Mouse (Mus musculus): Measurements from ENCODE around the gene Rgcc. TPM values are rescaled to one million over a fixed set of nuclear protein-coding genes. Genes with fewer than 3 reads are reported as not detected.

Rgcc gene
- polyA plus RNA-seq, 1 experiment from 2014 or later: 33.0 TPM

DNA sequence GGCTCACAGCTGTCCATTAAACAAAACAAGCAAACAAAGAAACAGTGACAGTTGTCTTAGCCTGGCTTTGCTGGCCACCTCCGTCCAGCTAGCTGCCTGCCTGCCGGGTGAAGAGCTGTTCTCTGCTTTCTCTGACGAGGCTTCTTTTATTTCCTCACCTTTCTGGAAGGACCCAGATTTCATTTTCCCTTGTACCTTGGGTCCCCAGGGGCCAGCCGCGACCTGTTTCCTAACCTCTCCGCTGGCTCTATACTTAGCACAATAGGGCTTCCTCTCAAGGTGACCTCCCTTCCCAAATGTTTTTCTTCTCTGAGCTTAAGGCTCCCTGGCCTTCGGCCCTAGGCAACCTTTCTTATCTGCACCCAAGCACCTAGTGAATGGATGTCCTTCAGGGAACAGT is 23.5 kb downstream of the Rgcc start:
- Histone ChIP-seq H3K4me2 (replicated peaks; ENCODE audit: low read depth, low read length) (no peak overlapping the region), H3K4me1 (replicated peaks; ENCODE audit: control insufficient read depth, insufficient read depth, low read length) (no peaks in the 10 kb centered on the region), H3K9me3 (ENCODE audit: control insufficient read depth, low read length) (no peaks in the 10 kb centered on the region), H3K36me3 (ENCODE audit: control insufficient read depth, insufficient read depth, low read length) (no peaks in the 10 kb centered on the region), H3K9ac (ENCODE audit: low read depth, low read length) (no peak overlapping the region), H3K4me3 (ENCODE audit: low read depth, low read length) (no peak overlapping the region), H3K27ac (ENCODE audit: low read depth, low read length) (no peak overlapping the region), H3K27me3 (ENCODE audit: control insufficient read depth, insufficient read depth, low read length) (no peaks in the 10 kb centered on the region)
- ATAC-seq (ENCODE audit: low FRiP score): no peak
- DNase-seq (ENCODE audit: low spot score): no peak
- 47% methylated on average over 7 of the region's 7 CpGs for WGBS

DNA sequence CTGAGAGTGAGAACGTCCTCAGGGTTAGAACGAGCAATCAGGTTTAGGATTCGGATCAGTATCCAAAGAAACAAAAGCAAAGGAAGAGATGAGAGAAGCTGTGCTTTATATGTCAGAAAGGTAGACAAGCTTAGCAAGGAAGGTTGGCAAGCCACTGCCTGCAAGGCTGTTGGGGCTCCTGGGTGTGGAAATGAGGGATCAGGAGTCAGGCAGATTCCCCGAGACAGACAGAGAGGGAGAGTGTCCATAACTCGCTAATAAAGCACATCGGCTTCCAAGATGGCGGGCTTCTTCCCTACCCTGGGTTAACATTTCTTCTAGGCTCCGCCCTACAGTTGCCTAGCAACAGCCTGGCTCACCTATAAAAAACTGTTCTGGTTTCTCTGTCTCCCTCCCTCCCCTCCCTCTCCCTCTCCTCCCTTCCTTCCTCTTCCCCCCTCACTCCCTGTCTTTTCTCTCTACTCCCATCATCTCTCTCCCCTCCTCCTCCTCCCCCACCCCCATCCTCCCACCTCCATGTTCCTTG is 25.5 kb downstream of the Rgcc start:
- no peaks in the 10 kb centered on the region for H3K36me3 ChIP-seq (ENCODE audit: control insufficient read depth, insufficient read depth, low read length)
- no peaks in the 10 kb centered on the region for H3K9me3 ChIP-seq (ENCODE audit: control insufficient read depth, low read length)
- no peak overlapping the region for H3K27ac ChIP-seq (ENCODE audit: low read depth, low read length)
- H3K4me3 ChIP-seq (ENCODE audit: low read depth, low read length): no peak overlapping the region
- peak; percentile 25; the same call in 1 of the 2 replicates for ATAC-seq (ENCODE audit: low FRiP score)
- 82% methylated on average over 8 of the region's 8 CpGs for WGBS
- H3K4me2 ChIP-seq (replicated peaks; ENCODE audit: low read depth, low read length): no peak overlapping the region
- H3K27me3 ChIP-seq (ENCODE audit: control insufficient read depth, insufficient read depth, low read length): no peaks in the 10 kb centered on the region
- DNase-seq (ENCODE audit: low spot score): no peak
- no peaks in the 10 kb centered on the region for H3K4me1 ChIP-seq (replicated peaks; ENCODE audit: control insufficient read depth, insufficient read depth, low read length)
- H3K9ac ChIP-seq (ENCODE audit: low read depth, low read length): no peak overlapping the region

DNA sequence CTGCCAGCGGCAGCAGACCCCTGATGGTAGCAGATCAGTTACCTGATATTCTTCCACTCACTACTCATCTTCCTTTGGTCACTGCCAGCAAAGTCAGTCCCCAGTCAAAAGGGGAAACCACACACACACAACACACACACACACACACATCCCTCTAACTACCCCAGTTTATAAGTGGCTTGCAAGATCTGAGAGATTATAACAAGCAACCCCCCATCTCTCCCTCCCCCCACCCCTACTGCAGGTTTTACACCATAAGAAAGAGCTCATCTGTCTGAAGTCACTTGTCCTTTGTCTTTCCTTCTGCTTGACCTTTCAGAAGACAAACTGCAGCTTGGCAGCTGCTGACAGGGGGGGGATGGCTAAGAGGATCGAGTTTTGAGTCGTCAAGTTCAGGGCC is 26.0 kb downstream of the Rgcc start:
- DNase-seq (ENCODE audit: low spot score): no peak
- 53% methylated on average over 3 of the region's 3 CpGs for WGBS
- no peak overlapping the region for H3K27ac ChIP-seq (ENCODE audit: low read depth, low read length)

DNA sequence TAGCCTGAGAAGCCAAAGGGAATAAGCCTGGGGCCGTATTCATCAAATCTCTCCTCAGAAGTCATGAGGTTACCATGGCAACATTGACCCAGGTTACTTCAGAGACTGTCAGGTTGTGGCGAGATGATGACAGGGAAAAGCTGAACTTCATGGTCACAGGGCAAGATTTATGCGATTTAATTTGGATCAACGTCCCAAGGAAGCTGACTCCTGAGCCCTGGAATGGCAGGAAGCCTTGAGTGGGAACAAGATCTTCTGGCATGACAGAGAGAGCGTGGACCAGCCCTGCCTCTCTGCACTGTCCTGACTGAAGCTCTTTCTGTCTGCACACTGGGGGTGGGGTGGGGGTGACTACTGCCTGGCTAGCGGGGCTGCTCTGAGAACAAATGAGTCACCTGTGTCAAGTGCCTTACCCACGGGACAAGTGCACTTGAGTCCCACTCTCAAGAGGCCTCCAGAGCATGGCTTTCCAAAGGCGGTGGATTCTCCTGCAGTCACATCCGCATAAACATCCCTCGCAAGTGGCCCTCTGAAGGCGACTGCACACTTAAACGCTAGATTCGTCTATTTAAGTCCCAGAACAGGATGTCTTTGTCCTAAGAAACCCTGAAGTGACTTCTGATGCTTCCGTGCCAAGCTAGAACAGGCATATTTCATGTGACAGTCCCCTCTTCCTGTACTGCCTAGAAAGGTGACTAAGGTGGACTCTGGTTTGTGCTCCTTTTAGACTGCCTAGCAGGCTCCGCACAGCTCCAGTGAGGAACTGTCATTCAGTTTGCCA is 27.6 kb downstream of the Rgcc start:
- DNase-seq (ENCODE audit: low spot score) (no peak), ATAC-seq (ENCODE audit: low FRiP score) (peak; percentile 64)
- Histone ChIP-seq H3K9ac (ENCODE audit: low read depth, low read length) (no peak overlapping the region), H3K27ac (ENCODE audit: low read depth, low read length) (no peak overlapping the region), H3K36me3 (ENCODE audit: control insufficient read depth, insufficient read depth, low read length) (no peaks in the 10 kb centered on the region), H3K9me3 (ENCODE audit: control insufficient read depth, low read length) (no peaks in the 10 kb centered on the region), H3K27me3 (ENCODE audit: control insufficient read depth, insufficient read depth, low read length) (no peaks in the 10 kb centered on the region), H3K4me2 (replicated peaks; ENCODE audit: low read depth, low read length) (no peak overlapping the region), H3K4me3 (ENCODE audit: low read depth, low read length) (no peak overlapping the region), H3K4me1 (replicated peaks; ENCODE audit: control insufficient read depth, insufficient read depth, low read length) (no peaks in the 10 kb centered on the region)
- 67% methylated on average over 15 of the region's 15 CpGs for WGBS

More for the DNA sequence above, 26.0 kb downstream of the Rgcc start:
- Histone ChIP-seq H3K4me1 (replicated peaks; ENCODE audit: control insufficient read depth, insufficient read depth, low read length) (no peaks in the 10 kb centered on the region), H3K9me3 (ENCODE audit: control insufficient read depth, low read length) (no peaks in the 10 kb centered on the region), H3K27me3 (ENCODE audit: control insufficient read depth, insufficient read depth, low read length) (no peaks in the 10 kb centered on the region), H3K4me3 (ENCODE audit: low read depth, low read length) (no peak overlapping the region), H3K9ac (ENCODE audit: low read depth, low read length) (no peak overlapping the region), H3K36me3 (ENCODE audit: control insufficient read depth, insufficient read depth, low read length) (no peaks in the 10 kb centered on the region), H3K4me2 (replicated peaks; ENCODE audit: low read depth, low read length) (no peak overlapping the region)
- ATAC-seq (ENCODE audit: low FRiP score): no peak

DNA sequence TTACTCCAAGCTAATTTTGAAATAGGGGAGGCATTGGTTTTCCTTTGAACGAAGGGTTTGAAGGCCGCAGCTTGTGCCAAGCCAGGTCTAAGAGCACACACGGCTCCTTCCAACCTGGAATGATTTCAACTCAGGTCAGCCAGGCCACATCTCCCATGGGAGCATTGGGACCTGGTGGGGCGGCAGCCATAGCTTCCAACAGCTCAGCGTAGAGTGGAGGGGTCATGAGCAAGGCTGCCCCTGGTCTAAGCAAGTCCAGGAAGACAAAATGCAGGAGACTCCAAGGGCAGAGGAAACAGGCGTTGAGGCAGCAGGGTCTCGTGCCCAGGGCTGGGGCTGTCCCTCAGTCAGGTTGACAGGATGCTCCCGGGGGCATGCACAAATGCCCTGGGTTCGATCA is 28.5 kb downstream of the Rgcc start:
- Histone ChIP-seq H3K36me3 (ENCODE audit: control insufficient read depth, insufficient read depth, low read length) (no peaks in the 10 kb centered on the region), H3K9me3 (ENCODE audit: control insufficient read depth, low read length) (no peaks in the 10 kb centered on the region), H3K4me3 (ENCODE audit: low read depth, low read length) (no peak overlapping the region), H3K4me1 (replicated peaks; ENCODE audit: control insufficient read depth, insufficient read depth, low read length) (no peaks in the 10 kb centered on the region), H3K27ac (ENCODE audit: low read depth, low read length) (0 out of 2 replicates have a peak overlapping the region, but pooled peaks have one; percentile 5), H3K27me3 (ENCODE audit: control insufficient read depth, insufficient read depth, low read length) (no peaks in the 10 kb centered on the region), H3K4me2 (replicated peaks; ENCODE audit: low read depth, low read length) (no peak overlapping the region), H3K9ac (ENCODE audit: low read depth, low read length) (no peak overlapping the region)
- ATAC-seq (ENCODE audit: low FRiP score) (no peak), DNase-seq (ENCODE audit: low spot score) (no peak)
- WGBS: 83% methylated on average over 9 of the region's 9 CpGs

DNA sequence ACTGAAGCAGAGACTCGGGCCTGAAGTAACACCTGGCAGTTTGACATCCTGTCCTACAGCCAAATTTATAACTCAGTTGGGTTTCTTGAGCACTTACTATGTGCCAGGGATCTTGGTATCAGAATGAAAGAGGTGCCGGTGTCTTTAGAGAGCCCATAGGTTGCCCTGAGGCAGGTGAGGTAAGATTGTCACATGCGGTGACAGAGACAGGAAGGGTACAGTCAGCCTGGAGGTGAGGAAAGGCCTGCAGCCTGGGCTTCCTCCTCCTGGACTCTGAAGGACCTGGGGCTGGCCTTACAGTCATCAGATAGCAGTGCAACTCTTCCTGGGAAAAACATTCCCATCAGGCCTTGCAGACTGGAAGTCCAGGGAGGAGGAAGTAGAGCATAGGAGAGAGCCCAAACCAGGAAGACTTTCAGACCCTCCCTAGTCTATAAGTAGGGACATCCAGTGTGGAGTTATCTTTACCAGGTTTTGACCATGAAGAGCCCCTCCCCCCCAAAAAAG is 29.2 kb downstream of the Rgcc start:
- no peaks in the 10 kb centered on the region for H3K4me1 ChIP-seq (replicated peaks; ENCODE audit: control insufficient read depth, insufficient read depth, low read length)
- no peaks in the 10 kb centered on the region for H3K36me3 ChIP-seq (ENCODE audit: control insufficient read depth, insufficient read depth, low read length)
- H3K9me3 ChIP-seq (ENCODE audit: control insufficient read depth, low read length): no peaks in the 10 kb centered on the region
- H3K9ac ChIP-seq (ENCODE audit: low read depth, low read length): no peak overlapping the region
- no peak overlapping the region for H3K27ac ChIP-seq (ENCODE audit: low read depth, low read length)
- 96% methylated on average over 3 of the region's 3 CpGs for WGBS
- DNase-seq (ENCODE audit: low spot score): no peak
- no peak for ATAC-seq (ENCODE audit: low FRiP score)
- H3K4me2 ChIP-seq (replicated peaks; ENCODE audit: low read depth, low read length): no peak overlapping the region
- H3K4me3 ChIP-seq (ENCODE audit: low read depth, low read length): no peak overlapping the region
- H3K27me3 ChIP-seq (ENCODE audit: control insufficient read depth, insufficient read depth, low read length): no peaks in the 10 kb centered on the region

DNA sequence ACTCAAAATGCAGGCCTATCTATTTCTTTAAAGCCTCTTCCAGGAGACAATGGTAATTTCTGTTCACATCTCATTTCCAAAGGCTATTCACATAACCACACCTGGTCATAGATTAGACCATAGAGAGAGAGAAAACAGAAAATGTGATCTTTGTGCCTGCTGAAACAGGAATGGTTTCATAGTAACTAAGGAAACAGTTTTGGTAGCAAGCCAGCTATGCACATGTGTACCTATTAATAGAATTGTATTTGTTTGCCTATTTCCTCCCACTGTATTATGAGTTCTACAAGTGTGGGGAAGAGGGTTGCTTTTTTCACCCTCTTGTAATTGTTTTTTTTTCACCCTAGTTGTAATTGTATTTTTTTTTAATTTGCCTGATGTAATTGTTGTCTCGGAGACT is 31.9 kb downstream of the Rgcc start:
- no peak overlapping the region for H3K27ac ChIP-seq (ENCODE audit: low read depth, low read length)
- H3K9ac ChIP-seq (ENCODE audit: low read depth, low read length): no peak overlapping the region
- no peaks in the 10 kb centered on the region for H3K27me3 ChIP-seq (ENCODE audit: control insufficient read depth, insufficient read depth, low read length)
- ATAC-seq (ENCODE audit: low FRiP score) (no peak), DNase-seq (ENCODE audit: low spot score) (no peak)
- no peak overlapping the region for H3K4me3 ChIP-seq (ENCODE audit: low read depth, low read length)
- no peaks in the 10 kb centered on the region for H3K4me1 ChIP-seq (replicated peaks; ENCODE audit: control insufficient read depth, insufficient read depth, low read length)
- H3K4me2 ChIP-seq (replicated peaks; ENCODE audit: low read depth, low read length): no peak overlapping the region
- no peaks in the 10 kb centered on the region for H3K9me3 ChIP-seq (ENCODE audit: control insufficient read depth, low read length)
- WGBS: 82% methylated on average over 1 of the region's 1 CpGs
- H3K36me3 ChIP-seq (ENCODE audit: control insufficient read depth, insufficient read depth, low read length): no peaks in the 10 kb centered on the region

DNA sequence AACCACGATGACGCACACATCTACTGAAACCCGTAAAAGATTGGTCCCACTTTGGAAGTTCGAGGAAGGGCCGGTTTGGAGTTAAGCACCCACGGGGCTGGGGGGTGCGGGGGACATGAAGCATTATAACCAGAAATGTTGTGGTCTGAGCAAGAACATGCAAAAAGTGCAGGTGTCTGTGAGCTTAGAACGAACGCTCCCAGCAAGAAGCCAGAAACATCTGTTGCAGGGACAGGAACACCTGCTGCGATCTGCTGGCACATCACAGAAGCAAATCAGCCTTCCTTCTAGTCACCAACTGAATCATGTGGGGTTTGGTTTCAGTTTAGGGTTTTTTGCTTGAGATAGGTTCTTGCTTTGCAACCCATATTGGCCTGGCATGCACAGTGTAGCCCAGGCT is 33.6 kb downstream of the Rgcc start:
- no peak overlapping the region for H3K27ac ChIP-seq (ENCODE audit: low read depth, low read length)
- no peaks in the 10 kb centered on the region for H3K36me3 ChIP-seq (ENCODE audit: control insufficient read depth, insufficient read depth, low read length)
- 96% methylated on average over 10 of the region's 10 CpGs for WGBS
- no peak overlapping the region for H3K4me3 ChIP-seq (ENCODE audit: low read depth, low read length)
- no peaks in the 10 kb centered on the region for H3K27me3 ChIP-seq (ENCODE audit: control insufficient read depth, insufficient read depth, low read length)
- ATAC-seq (ENCODE audit: low FRiP score) (no peak), DNase-seq (ENCODE audit: low spot score) (no peak)
- H3K9me3 ChIP-seq (ENCODE audit: control insufficient read depth, low read length): no peaks in the 10 kb centered on the region
- no peak overlapping the region for H3K4me2 ChIP-seq (replicated peaks; ENCODE audit: low read depth, low read length)
- no peak overlapping the region for H3K9ac ChIP-seq (ENCODE audit: low read depth, low read length)
- no peaks in the 10 kb centered on the region for H3K4me1 ChIP-seq (replicated peaks; ENCODE audit: control insufficient read depth, insufficient read depth, low read length)

DNA sequence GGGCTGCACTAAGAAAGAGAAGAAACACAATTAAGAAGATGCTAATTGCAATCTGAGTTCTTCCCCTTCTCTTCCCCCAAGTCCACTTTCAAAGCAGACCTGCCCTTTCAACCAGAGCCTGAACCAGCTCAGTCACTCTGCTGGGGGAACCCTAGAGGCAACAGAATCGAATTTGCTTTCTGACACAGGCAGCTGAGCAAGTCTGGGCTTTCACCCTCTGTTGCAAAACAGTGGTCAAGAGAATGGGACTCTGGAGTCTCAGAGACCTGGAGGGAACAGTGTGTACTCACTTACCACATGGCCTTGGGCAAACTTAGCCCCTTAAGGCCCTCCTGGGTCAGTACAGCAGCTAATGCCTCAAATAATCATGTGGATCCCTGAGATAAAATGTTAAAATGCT is 34.1 kb downstream of the Rgcc start:
- no peak overlapping the region for H3K27ac ChIP-seq (ENCODE audit: low read depth, low read length)
- H3K4me3 ChIP-seq (ENCODE audit: low read depth, low read length): no peak overlapping the region
- no peaks in the 10 kb centered on the region for H3K4me1 ChIP-seq (replicated peaks; ENCODE audit: control insufficient read depth, insufficient read depth, low read length)
- no peak overlapping the region for H3K4me2 ChIP-seq (replicated peaks; ENCODE audit: low read depth, low read length)
- no peaks in the 10 kb centered on the region for H3K9me3 ChIP-seq (ENCODE audit: control insufficient read depth, low read length)
- 54% methylated on average over 1 of the region's 1 CpGs for WGBS
- DNase-seq (ENCODE audit: low spot score) (no peak), ATAC-seq (ENCODE audit: low FRiP score) (no peak)
- no peaks in the 10 kb centered on the region for H3K27me3 ChIP-seq (ENCODE audit: control insufficient read depth, insufficient read depth, low read length)
- no peak overlapping the region for H3K9ac ChIP-seq (ENCODE audit: low read depth, low read length)
- H3K36me3 ChIP-seq (ENCODE audit: control insufficient read depth, insufficient read depth, low read length): no peaks in the 10 kb centered on the region

Data from hindbrain, embryonic 11.5 days (tissue).